Mouse (Mus musculus) spleen, postnatal 14 days (tissue): ENCODE measurements around the gene Gm5286.
"Not testable (repeated sequence)": the region's sequence is repeated elsewhere in the genome, so short reads cannot be mapped to it uniquely, and the experiment has no call there.

Source experiments
- DNase-seq, 2 experiments: peaks; one replicate each; pipeline ENCODE4 v3.0.0; 2021 to 2022; ENCODE audit warnings: low spot score in 2 of 2

The Gm5286 gene

DNA sequence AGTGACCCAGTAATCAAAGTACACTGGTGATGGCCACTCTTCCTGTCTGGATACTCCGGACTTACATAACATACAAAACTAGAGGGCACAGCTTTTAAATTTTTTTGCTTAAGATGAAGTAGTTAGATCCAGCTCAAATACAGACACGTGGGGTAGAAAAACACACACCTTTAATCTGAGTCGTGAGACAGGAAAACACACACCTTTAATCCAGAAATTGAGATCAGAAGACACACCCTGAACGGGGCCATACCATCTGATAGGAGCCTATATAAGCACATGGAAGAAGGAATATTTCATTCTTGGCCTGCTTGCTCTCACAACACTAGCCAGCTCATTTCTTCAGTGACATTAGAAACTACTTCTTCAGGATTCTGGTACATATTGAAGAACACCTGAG lies at the start of gene Gm5286:
Gene Gm5286, plus strand, starts transcription at position 301 of the 400 bp plus-strand sequence.
- DNase-seq = not testable (repeated sequence)

- not testable (repeated sequence) for DNase-seq
Measured at GRCm38 (mm10) chr3:94167351-94167750, 29.2 kb upstream of the Gm5286 start.

DNA sequence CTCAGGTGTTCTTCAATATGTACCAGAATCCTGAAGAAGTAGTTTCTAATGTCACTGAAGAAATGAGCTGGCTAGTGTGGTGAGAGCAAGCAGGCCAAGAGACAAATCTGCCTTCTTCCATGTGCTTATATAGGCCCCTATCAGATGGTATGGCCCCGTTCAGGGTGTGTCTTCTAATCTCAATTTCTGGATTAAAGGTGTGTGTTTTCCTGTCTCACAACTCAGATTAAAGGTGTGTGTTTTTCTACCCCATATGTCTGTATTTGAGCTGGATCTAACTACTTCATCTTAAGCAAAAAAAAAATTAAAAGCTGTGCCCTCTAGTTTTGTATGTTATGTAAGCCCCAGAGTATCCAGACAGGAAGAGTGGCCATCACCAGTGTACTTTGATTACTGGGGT lies 18.4 kb upstream of the Gm5286 start, which contains the start of gene Gm10696:
Gene Gm10696, minus strand, starts transcription at position 101 of the 400 bp plus-strand sequence.
- not testable (repeated sequence) for DNase-seq
